Mouse (Mus musculus): ENCODE results near the gene Fam178b. TPM values are rescaled to one million over a fixed set of nuclear protein-coding genes. Genes with fewer than 3 reads are reported as not detected.
"Not testable (repeated sequence)": the region's sequence is repeated elsewhere in the genome, so short reads cannot be mapped to it uniquely, and the experiment has no call there.

The Fam178b gene
- polyA plus RNA-seq, 1 experiment from 2014 or later = 3.4 TPM

DNA sequence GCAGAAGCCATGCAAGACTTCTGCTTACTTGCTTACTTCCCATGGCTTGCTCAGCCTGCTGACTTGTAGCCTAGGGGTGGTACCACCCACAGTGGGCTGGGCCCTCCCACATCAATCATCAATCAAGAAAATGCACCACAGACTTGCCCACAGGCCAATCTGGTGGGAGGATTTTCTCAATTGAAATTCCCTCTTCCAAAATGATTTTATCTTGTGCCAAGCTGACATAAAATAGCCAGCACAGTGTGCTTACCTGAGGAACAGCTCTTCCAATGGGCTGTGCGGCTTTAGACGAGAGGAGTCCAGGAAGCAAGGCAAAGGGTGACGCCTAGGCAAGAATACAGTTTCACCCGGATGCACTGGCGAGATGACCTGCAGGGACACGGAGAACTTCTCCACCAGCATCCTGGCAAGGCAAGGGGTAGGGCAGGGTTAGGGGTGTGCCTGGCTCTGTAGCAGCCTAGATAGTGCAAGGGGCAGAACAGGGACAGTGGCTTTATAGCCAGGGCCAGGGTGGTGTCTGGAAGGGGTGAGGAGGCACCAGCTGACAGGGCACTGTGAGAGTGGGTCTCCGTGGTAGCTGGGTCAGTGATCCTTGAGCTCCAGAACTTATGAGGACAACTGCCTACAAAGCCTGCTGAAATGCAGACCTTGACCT lies 38.9 kb downstream of the Fam178b start:
- no peak overlapping the region for H3K9ac ChIP-seq
- H3K9me3 ChIP-seq = no peaks in the 10 kb centered on the region
- WGBS = 89% methylated on average over 7 of the region's 7 CpGs
- H3K27ac ChIP-seq = no peak overlapping the region
- H3K36me3 ChIP-seq = no peaks in the 10 kb centered on the region
- no peak for ATAC-seq (ENCODE audit: borderline replicate concordance, extremely low read depth, low FRiP score, low TSS enrichment)
- H3K4me1 ChIP-seq = 0 out of 2 replicates have a peak, but pooled peaks cover 4% of the 10 kb centered on the region
- no peaks in the 10 kb centered on the region for H3K27me3 ChIP-seq
- no peak overlapping the region for H3K4me3 ChIP-seq
- no peak overlapping the region for H3K4me2 ChIP-seq

- no peak for ATAC-seq (ENCODE audit: borderline replicate concordance, extremely low read depth, low FRiP score, low TSS enrichment)
- 60% methylated on average over 2 of the region's 2 CpGs for WGBS
- no peak overlapping the region for H3K4me3 ChIP-seq
- H3K27me3 ChIP-seq = no peaks in the 10 kb centered on the region
- H3K9me3 ChIP-seq = no peaks in the 10 kb centered on the region
- no peak overlapping the region for H3K27ac ChIP-seq
- peaks cover 11% of the 10 kb centered on the region for H3K4me1 ChIP-seq
- H3K9ac ChIP-seq = no peak overlapping the region
- H3K4me2 ChIP-seq = no peak overlapping the region
- no peaks in the 10 kb centered on the region for H3K36me3 ChIP-seq
Observed at GRCm38 (mm10) chr1:36635826-36636485, 47.0 kb downstream of the Fam178b start.

DNA sequence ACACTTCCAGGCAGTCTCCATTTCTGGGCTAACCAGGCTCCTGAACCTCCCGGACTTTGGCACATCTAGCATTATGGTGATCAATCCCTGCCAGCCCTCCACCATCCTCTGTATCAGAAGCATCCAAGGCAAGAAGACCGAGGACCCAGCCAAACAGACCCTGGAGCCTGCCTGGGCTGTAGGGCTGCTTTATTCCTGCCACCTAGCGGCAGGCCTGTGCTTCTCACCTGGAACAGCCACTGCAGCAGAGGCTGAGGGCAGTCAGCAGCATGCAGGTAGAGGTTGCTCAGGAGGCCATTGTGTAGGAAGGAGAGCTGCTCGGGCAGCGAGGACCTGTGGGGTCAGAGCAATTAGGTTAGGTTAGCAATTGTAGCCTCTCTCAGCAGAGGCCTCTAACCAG lies 48.0 kb downstream of the Fam178b start:
- Histone ChIP-seq H3K4me3 (no peak overlapping the region), H3K9me3 (no peaks in the 10 kb centered on the region), H3K4me1 (peaks cover 11% of the 10 kb centered on the region), H3K36me3 (no peaks in the 10 kb centered on the region), H3K4me2 (no peak overlapping the region), H3K27ac (no peak overlapping the region), H3K9ac (no peak overlapping the region), H3K27me3 (no peaks in the 10 kb centered on the region)
- ATAC-seq (ENCODE audit: borderline replicate concordance, extremely low read depth, low FRiP score, low TSS enrichment) = peak; percentile 77; the same call in 1 of the 2 replicates
- 15% methylated on average over 5 of the region's 5 CpGs for WGBS

- no peak for ATAC-seq (ENCODE audit: borderline replicate concordance, extremely low read depth, low FRiP score, low TSS enrichment)
- H3K4me3 ChIP-seq = no peak overlapping the region
- no peaks in the 10 kb centered on the region for H3K36me3 ChIP-seq
- no peaks in the 10 kb centered on the region for H3K9me3 ChIP-seq
- peaks cover 11% of the 10 kb centered on the region for H3K4me1 ChIP-seq
- H3K4me2 ChIP-seq = no peak overlapping the region
- no peak overlapping the region for H3K9ac ChIP-seq
- 70% methylated on average over 5 of the region's 5 CpGs for WGBS
- no peak overlapping the region for H3K27ac ChIP-seq
- H3K27me3 ChIP-seq = no peaks in the 10 kb centered on the region
Observed at GRCm38 (mm10) chr1:36633920-36634319, 49.1 kb downstream of the Fam178b start.

GRCm38 (mm10) chr1:36632846-36633245 lies 50.1 kb downstream of the Fam178b start:
- no peak overlapping the region for H3K27ac ChIP-seq
- H3K4me1 ChIP-seq = peaks cover 14% of the 10 kb centered on the region
- 90% methylated on average over 1 of the region's 1 CpGs for WGBS
- no peaks in the 10 kb centered on the region for H3K36me3 ChIP-seq
- no peak for ATAC-seq (ENCODE audit: borderline replicate concordance, extremely low read depth, low FRiP score, low TSS enrichment)
- no peaks in the 10 kb centered on the region for H3K27me3 ChIP-seq
- H3K9me3 ChIP-seq = no peaks in the 10 kb centered on the region
- H3K4me3 ChIP-seq = no peak overlapping the region
- H3K4me2 ChIP-seq = no peak overlapping the region
- H3K9ac ChIP-seq = no peak overlapping the region

GRCm38 (mm10) chr1:36632090-36632489 lies 50.9 kb downstream of the Fam178b start:
- H3K36me3 ChIP-seq = no peaks in the 10 kb centered on the region
- no peak overlapping the region for H3K4me2 ChIP-seq
- WGBS = 88% methylated on average over 4 of the region's 4 CpGs
- ATAC-seq (ENCODE audit: borderline replicate concordance, extremely low read depth, low FRiP score, low TSS enrichment) = no peak
- no peak overlapping the region for H3K4me3 ChIP-seq
- no peak overlapping the region for H3K27ac ChIP-seq
- H3K27me3 ChIP-seq = no peaks in the 10 kb centered on the region
- H3K9ac ChIP-seq = no peak overlapping the region
- peaks cover 12% of the 10 kb centered on the region for H3K4me1 ChIP-seq
- H3K9me3 ChIP-seq = no peaks in the 10 kb centered on the region

DNA sequence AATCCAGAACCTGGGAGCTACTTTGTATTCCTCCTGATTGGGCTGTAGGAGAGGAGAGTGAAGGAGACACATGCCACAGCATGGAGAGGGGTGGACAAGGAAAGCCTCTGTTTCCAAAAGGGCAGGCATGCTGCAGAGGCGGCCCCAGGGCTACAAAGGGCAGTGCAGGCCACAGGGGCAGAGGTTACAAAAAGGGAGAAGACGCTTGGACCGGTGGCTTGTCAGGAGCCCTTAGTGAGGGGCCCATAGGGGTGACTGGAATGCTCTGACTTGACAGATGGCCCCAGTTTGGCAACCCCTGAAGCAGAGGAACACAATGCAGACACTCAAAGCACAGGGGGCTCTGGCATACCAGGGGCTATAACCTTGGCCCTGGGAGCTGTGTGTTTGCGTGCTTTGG lies 51.6 kb downstream of the Fam178b start:
- no peak overlapping the region for H3K4me3 ChIP-seq
- H3K4me1 ChIP-seq = peaks cover 5% of the 10 kb centered on the region
- H3K27me3 ChIP-seq = no peaks in the 10 kb centered on the region
- no peak overlapping the region for H3K4me2 ChIP-seq
- ATAC-seq (ENCODE audit: borderline replicate concordance, extremely low read depth, low FRiP score, low TSS enrichment) = no peak
- no peaks in the 10 kb centered on the region for H3K9me3 ChIP-seq
- no peak overlapping the region for H3K9ac ChIP-seq
- 43% methylated on average over 4 of the region's 4 CpGs for WGBS
- no peaks in the 10 kb centered on the region for H3K36me3 ChIP-seq
- no peak overlapping the region for H3K27ac ChIP-seq

GRCm38 (mm10) chr1:36630053-36630739 lies 52.8 kb downstream of the Fam178b start:
- Histone ChIP-seq H3K4me1 (peaks cover 10% of the 10 kb centered on the region), H3K36me3 (no peaks in the 10 kb centered on the region), H3K4me2 (no peak overlapping the region), H3K4me3 (no peak overlapping the region), H3K9ac (no peak overlapping the region), H3K27me3 (no peaks in the 10 kb centered on the region), H3K9me3 (no peaks in the 10 kb centered on the region), H3K27ac (no peak overlapping the region)
- no peak for ATAC-seq (ENCODE audit: borderline replicate concordance, extremely low read depth, low FRiP score, low TSS enrichment)
- 61% methylated on average over 3 of the region's 3 CpGs for WGBS

DNA sequence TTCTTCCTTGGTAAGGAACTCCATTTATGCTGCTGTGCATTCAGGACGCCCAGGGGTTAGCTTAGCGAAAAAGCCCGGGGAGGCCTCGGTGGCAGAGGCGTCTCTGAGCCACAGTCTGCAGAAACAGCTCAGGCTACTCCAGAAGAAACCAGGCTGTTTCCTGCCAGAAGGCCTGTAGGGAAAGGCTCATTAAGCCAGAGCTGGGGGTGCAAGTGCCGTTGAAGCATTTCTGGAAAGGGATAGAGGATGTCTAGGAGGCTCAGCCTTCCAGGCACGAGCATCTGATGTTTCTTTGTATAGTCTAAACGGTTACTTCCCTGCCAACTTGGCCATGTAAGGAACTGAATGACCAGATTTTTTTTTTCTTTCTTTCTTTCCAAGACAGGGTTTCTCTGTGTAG lies 54.4 kb downstream of the Fam178b start:
- Histone ChIP-seq H3K4me3 (no peak overlapping the region), H3K36me3 (no peaks in the 10 kb centered on the region), H3K4me1 (peaks cover 11% of the 10 kb centered on the region), H3K9ac (no peak overlapping the region), H3K9me3 (no peaks in the 10 kb centered on the region), H3K4me2 (no peak overlapping the region), H3K27me3 (no peaks in the 10 kb centered on the region), H3K27ac (peak overlapping the region; percentile 63)
- ATAC-seq (ENCODE audit: borderline replicate concordance, extremely low read depth, low FRiP score, low TSS enrichment) = no peak; the same call in 1 of the 2 replicates
- WGBS = 36% methylated on average over 8 of the region's 8 CpGs

DNA sequence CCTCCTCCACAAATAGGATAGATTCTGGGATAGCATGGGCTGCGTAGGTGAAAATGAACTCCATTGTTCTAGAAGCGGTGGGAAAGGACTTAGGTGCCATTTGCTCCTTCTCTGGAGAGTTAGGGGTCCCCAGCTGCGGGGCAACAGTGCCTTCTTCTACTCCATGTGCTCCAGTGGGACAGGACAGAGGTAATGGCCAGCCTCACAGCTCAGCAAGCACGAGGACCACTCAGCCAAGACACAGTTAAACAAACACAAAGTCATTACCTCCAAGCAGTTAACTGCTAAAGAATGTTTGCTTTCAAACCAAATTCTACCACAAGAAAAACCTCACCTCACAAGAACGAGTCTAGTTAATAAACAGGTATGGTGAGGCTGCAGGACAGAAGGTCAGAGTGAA lies 57.5 kb downstream of the Fam178b start:
- no peaks in the 10 kb centered on the region for H3K9me3 ChIP-seq
- 50% methylated on average over 5 of the region's 5 CpGs for WGBS
- no peak for ATAC-seq (ENCODE audit: borderline replicate concordance, extremely low read depth, low FRiP score, low TSS enrichment)
- H3K9ac ChIP-seq = no peak overlapping the region
- H3K27me3 ChIP-seq = no peaks in the 10 kb centered on the region
- H3K4me3 ChIP-seq = no peak overlapping the region
- H3K27ac ChIP-seq = peak overlapping the region; percentile 15; the same call in 1 of the 2 replicates
- peaks cover 11% of the 10 kb centered on the region for H3K4me1 ChIP-seq
- H3K4me2 ChIP-seq = no peak overlapping the region
- no peaks in the 10 kb centered on the region for H3K36me3 ChIP-seq

DNA sequence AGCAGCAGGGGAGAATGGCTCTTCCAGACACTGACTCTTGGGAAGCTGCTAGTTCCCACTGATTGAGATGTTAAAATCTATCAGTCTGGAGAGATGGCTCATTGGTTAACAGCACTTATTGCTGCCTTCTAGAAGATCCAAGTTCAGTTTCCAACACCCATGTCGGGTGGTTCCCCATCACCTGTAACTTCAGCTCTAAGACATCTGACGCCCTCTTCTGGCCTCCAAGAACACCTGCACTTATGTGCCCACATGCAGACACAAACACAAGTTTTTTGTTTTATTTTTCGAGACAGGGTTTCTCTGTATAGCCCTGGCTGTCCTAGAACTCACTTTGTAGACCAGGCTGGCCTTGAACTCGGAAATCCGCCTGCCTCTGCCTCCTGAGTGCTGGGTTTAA lies 67.0 kb downstream of the Fam178b start:
- 83% methylated on average over 5 of the region's 5 CpGs for WGBS
- not testable (repeated sequence) for H3K27me3 ChIP-seq; H3K27ac ChIP-seq; ATAC-seq (ENCODE audit: borderline replicate concordance, extremely low read depth, low FRiP score, low TSS enrichment); H3K9ac ChIP-seq; H3K9me3 ChIP-seq; H3K36me3 ChIP-seq; H3K4me3 ChIP-seq; H3K4me2 ChIP-seq
- H3K4me1 ChIP-seq = peaks cover 13% of the 10 kb centered on the region

- no peak for ATAC-seq (ENCODE audit: borderline replicate concordance, extremely low read depth, low FRiP score, low TSS enrichment)
Observed at GRCm38 (mm10) chr1:36615188-36615587, 67.8 kb downstream of the Fam178b start.

More at GRCm38 (mm10) chr1:36615188-36615587, 67.8 kb downstream of the Fam178b start:
- no peak overlapping the region for H3K4me3 ChIP-seq
- no peak overlapping the region for H3K27ac ChIP-seq
- 66% methylated on average over 8 of the region's 8 CpGs for WGBS
- no peaks in the 10 kb centered on the region for H3K9me3 ChIP-seq
- H3K4me2 ChIP-seq = no peak overlapping the region
- H3K4me1 ChIP-seq = peaks cover 13% of the 10 kb centered on the region
- no peak overlapping the region for H3K9ac ChIP-seq
- no peaks in the 10 kb centered on the region for H3K27me3 ChIP-seq
- no peaks in the 10 kb centered on the region for H3K36me3 ChIP-seq

Data from lung, embryonic 15.5 days (tissue).